Mouse (Mus musculus) midbrain, embryonic 10.5 days (tissue): ENCODE results near the gene Gm10197. TPM values are rescaled to one million over a fixed set of nuclear protein-coding genes. Genes with fewer than 3 reads are reported as not detected.
A peak's percentile ranks its signal among the peaks of the same experiment; 100 is the strongest.

ENCODE experiments used
- DNase-seq: peaks from one replicate; pipeline ENCODE4 v3.0.0-alpha.2; 2017; ENCODE audit warnings: low spot score
- H3K27ac ChIP-seq: fragments of 300-500 bp; sonication (generic); replicated peaks from 2 replicates; pipeline ENCODE4 v1.5.1; 2016; ENCODE audit warnings: mild to moderate bottlenecking
- H3K27me3 ChIP-seq: fragments of 300-500 bp; sonication (generic); 2 replicates; pipeline ENCODE4 v1.6.1; 2016; ENCODE audit warnings: low read depth, mild to moderate bottlenecking; ENCODE audit not compliant: poor library complexity, severe bottlenecking
- H3K36me3 ChIP-seq: fragments of 300-500 bp; sonication (generic); 2 replicates; pipeline ENCODE4 v1.6.1; 2016; ENCODE audit warnings: mild to moderate bottlenecking, moderate library complexity
- H3K4me1 ChIP-seq: fragments of 300-500 bp; sonication (generic); 2 replicates; pipeline ENCODE4 v1.6.1; 2016
- H3K4me3 ChIP-seq: fragments of 300-500 bp; sonication (generic); 2 replicates; pipeline ENCODE4 v1.5.1; 2016; ENCODE audit warnings: mild to moderate bottlenecking, moderate library complexity
- H3K9me3 ChIP-seq: fragments of 300-500 bp; sonication (generic); replicated peaks from 2 replicates; pipeline ENCODE4 v1.6.1; 2016; ENCODE audit warnings: mild to moderate bottlenecking
- WGBS: fragments of 180-500 bp; shearing (Covaris S2); methylation state at CpG from one replicate; pipeline ENCODE4 v1.1.7; 2016; 5-methylcytosine and 5-hydroxymethylcytosine counted together
- polyA plus RNA-seq: library from polyadenylated mRNA; unstranded; fragments of >200 nt; fragmentation: Nextera tagmentation; extraction: Ambion mirVana; gene quantifications from 2 replicates; pipeline ENCODE4 v1.2.1, GENCODE M21; 2016

Gene Gm10197
- polyA plus RNA-seq, 1 experiment from 2014 or later = 2.1 TPM

DNA sequence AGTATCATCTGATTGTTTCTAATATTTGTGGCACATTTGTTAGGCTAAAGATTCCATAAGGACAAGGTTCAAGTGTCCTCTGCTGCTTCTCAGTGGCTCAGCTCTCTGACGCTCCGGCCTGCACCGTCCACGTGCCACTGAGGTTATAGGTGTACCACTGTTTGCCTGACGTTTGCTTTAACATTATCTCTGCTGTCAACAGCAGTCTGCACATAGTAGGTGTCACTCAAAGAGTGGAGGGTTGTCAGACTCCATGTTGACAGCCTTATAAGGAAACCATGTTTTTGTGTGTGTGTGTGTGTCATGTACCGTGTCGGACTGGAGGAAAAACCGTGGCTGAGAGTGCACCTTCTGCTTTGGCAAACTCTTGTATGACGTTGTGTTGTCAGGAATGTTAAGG lies 36.3 kb downstream of the Gm10197 start:
- Histone ChIP-seq H3K27me3 (no peaks in the 10 kb centered on the region), H3K4me1 (peaks cover 10% of the 10 kb centered on the region), H3K4me3 (no peak overlapping the region), H3K36me3 (peaks cover 74% of the 10 kb centered on the region), H3K9me3 (peaks cover 7% of the 10 kb centered on the region; the same call in 1 of the 2 replicates), H3K27ac (no peak overlapping the region)
- DNase-seq = no peak
- WGBS = 94% methylated on average over 9 of the region's 9 CpGs

DNA sequence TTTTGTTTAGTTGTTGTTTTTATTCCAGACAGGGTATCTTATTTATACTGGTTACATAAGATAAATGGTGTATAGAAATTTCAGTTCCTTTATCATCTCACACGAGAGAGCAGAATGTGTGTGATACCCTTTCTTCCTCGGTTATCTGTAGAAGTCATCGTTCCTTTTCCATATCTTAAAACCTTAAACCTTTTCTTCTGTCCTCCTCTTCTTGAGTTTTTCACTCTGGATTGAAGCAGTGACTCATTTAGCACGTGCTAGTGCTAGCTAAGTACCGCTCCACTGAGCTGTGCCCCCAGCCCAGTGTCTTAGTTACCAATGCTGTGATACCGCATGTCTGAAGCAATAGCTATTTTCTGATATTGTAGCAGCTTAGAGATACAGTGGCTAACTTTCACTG lies 37.8 kb downstream of the Gm10197 start:
- Histone ChIP-seq H3K4me3 (no peak overlapping the region), H3K27me3 (no peaks in the 10 kb centered on the region), H3K36me3 (peaks cover 72% of the 10 kb centered on the region), H3K27ac (no peak overlapping the region), H3K4me1 (peaks cover 20% of the 10 kb centered on the region), H3K9me3 (peaks cover 7% of the 10 kb centered on the region; the same call in 1 of the 2 replicates)
- 91% methylated on average over 6 of the region's 6 CpGs for WGBS
- no peak for DNase-seq

GRCm38 (mm10) chr19:53331882-53332500 lies 39.6 kb downstream of the Gm10197 start:
- no peak for DNase-seq
- peaks cover 57% of the 10 kb centered on the region for H3K36me3 ChIP-seq
- no peak overlapping the region for H3K4me3 ChIP-seq
- H3K4me1 ChIP-seq = peaks cover 25% of the 10 kb centered on the region
- WGBS = 93% methylated on average over 21 of the region's 21 CpGs
- no peaks in the 10 kb centered on the region for H3K9me3 ChIP-seq
- H3K27ac ChIP-seq = no peak overlapping the region
- no peaks in the 10 kb centered on the region for H3K27me3 ChIP-seq

GRCm38 (mm10) chr19:53329992-53330381 lies 41.6 kb downstream of the Gm10197 start:
- WGBS = under 1% methylated on average over 29 of the region's 29 CpGs

DNA sequence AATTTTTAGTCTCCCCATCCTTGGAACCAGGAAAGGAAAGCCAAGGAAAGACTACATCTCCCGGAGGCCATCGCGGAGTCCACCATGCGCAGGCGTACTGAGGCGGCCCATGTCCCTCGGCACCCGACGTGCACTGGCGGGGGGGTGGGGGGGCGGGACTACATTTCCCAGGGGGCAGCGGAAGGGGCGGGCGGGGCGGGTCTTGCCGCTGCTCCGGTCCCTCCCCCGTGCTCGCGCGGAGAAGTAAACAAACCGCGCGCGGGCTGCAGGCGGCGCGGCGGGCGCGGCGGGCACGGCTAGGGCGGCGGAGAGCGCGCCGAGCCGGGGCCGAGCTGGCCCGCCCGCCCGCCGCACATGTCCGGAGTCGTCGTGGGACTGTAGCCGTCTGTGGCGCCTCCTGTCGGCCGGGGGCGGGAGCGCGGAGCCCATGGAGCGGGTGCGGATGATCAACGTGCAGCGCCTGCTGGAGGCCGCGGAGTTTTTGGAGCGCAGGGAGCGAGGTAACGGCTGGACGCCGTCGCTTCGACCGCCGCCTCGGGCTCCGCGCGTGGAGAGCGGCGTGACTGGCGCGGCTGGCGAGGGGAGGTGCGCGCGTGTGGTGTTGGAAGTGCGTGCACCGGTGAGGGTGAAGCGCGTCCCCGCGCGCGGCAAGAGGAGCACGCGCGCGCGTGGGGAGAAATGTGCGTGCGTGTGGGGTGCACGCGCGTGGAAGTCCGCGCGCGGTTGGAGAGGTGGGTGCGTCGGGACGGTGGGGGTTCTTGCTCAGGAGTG lies 42.2 kb downstream of the Gm10197 start:
- under 1% methylated on average over 103 of the region's 106 CpGs for WGBS
- peaks cover 31% of the 10 kb centered on the region for H3K36me3 ChIP-seq
- DNase-seq = peak; percentile 94

More at GRCm38 (mm10) chr19:53329992-53330381, 41.6 kb downstream of the Gm10197 start:
- peaks cover 37% of the 10 kb centered on the region for H3K36me3 ChIP-seq
- no peaks in the 10 kb centered on the region for H3K9me3 ChIP-seq
- peak overlapping the region; percentile 84 for H3K27ac ChIP-seq
- peak overlapping the region; percentile 72 for H3K4me3 ChIP-seq
- peak; percentile 82 for DNase-seq
- H3K4me1 ChIP-seq = peaks cover 40% of the 10 kb centered on the region
- no peaks in the 10 kb centered on the region for H3K27me3 ChIP-seq

GRCm38 (mm10) chr19:53328116-53328515 lies 43.5 kb downstream of the Gm10197 start:
- H3K36me3 ChIP-seq = peaks cover 20% of the 10 kb centered on the region
- no peaks in the 10 kb centered on the region for H3K9me3 ChIP-seq
- no peak overlapping the region for H3K27ac ChIP-seq
- no peaks in the 10 kb centered on the region for H3K27me3 ChIP-seq
- no peak for DNase-seq
- H3K4me3 ChIP-seq = no peak overlapping the region
- peaks cover 50% of the 10 kb centered on the region for H3K4me1 ChIP-seq
- WGBS = 76% methylated on average over 9 of the region's 9 CpGs

More for the DNA sequence above, 42.2 kb downstream of the Gm10197 start:
- Histone ChIP-seq H3K4me3 (peak overlapping the region; percentile 72), H3K4me1 (peaks cover 46% of the 10 kb centered on the region), H3K27ac (peak overlapping the region; percentile 84), H3K9me3 (no peaks in the 10 kb centered on the region), H3K27me3 (no peaks in the 10 kb centered on the region)

DNA sequence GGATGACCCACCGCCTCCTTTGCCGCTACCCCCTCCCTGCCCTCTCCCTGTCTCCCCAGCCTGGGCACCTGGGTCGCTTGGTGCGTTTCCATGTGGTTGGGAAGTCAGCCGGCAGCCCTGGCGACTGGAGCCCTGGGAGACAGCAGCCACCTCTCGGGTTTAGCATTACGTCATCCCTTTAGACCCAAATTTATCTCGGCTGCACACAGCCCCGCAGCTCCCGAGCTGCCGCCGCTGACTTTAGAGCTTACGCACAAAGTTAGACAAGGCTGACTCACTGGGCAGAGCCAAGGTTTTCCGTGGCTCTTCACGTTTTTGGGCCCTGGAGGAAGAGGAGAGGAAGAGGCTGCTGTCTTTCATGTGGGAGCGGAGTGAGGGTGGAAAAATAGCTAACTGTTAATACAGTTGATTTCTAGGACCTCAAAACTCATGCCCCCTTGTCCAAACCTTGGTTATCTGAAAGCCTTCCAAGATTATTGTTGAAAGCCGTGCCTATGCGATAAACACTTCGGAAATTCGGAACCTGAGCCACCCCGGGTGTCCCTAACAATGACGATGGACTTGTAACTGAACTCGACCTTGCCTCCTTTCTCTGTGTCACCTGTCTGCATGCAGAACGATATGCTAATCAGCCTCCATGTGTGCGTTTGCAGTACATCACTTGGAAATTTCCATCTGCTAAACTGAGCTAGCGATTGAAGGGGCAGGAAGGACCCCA lies 45.8 kb downstream of the Gm10197 start:
- no peaks in the 10 kb centered on the region for H3K36me3 ChIP-seq
- no peaks in the 10 kb centered on the region for H3K27me3 ChIP-seq
- DNase-seq = peak; percentile 60
- H3K9me3 ChIP-seq = no peaks in the 10 kb centered on the region
- H3K4me3 ChIP-seq = peak overlapping the region; percentile 46
- 16% methylated on average over 27 of the region's 27 CpGs for WGBS
- H3K27ac ChIP-seq = peak overlapping the region; percentile 72
- peaks cover 46% of the 10 kb centered on the region for H3K4me1 ChIP-seq

GRCm38 (mm10) chr19:53324866-53325265 lies 46.7 kb downstream of the Gm10197 start:
- Histone ChIP-seq H3K27ac (no peak overlapping the region), H3K27me3 (no peaks in the 10 kb centered on the region), H3K9me3 (no peaks in the 10 kb centered on the region), H3K4me1 (peaks cover 38% of the 10 kb centered on the region), H3K4me3 (peak overlapping the region; percentile 46), H3K36me3 (no peaks in the 10 kb centered on the region)
- no peak for DNase-seq
- 66% methylated on average over 6 of the region's 6 CpGs for WGBS

- Histone ChIP-seq H3K9me3 (no peaks in the 10 kb centered on the region), H3K36me3 (no peaks in the 10 kb centered on the region), H3K27me3 (no peaks in the 10 kb centered on the region), H3K4me1 (peaks cover 35% of the 10 kb centered on the region), H3K4me3 (no peak overlapping the region), H3K27ac (no peak overlapping the region)
- DNase-seq = no peak
- WGBS = 95% methylated on average over 12 of the region's 12 CpGs
Measured at GRCm38 (mm10) chr19:53322438-53323048, 49.0 kb downstream of the Gm10197 start.

Other genes with a start within 250 kb of the Gm10197 start
- gene Add3, start 231.3 kb downstream of the Gm10197 start, polyA plus RNA-seq = 48.7 and 50.2 TPM in 2 replicates
- 19.7 and 28.5 TPM in 2 replicates for gene Mxi1, start 61.2 kb downstream of the Gm10197 start, polyA plus RNA-seq
- gene Smndc1, start 18.8 kb upstream of the Gm10197 start, polyA plus RNA-seq = 44.4 and 45.0 TPM in 2 replicates
- gene Dusp5, start 157.3 kb upstream of the Gm10197 start, polyA plus RNA-seq = 4.0 and 6.3 TPM in 2 replicates
- 609 and 658 TPM in 2 replicates for gene Nutf2-ps1, start 217.3 kb upstream of the Gm10197 start, polyA plus RNA-seq
- 74.3 and 76.9 TPM in 2 replicates for gene Smc3, start 228.6 kb upstream of the Gm10197 start, polyA plus RNA-seq